Mouse (Mus musculus): Measurements from ENCODE around the gene Olfr907. TPM values are rescaled to one million over a fixed set of nuclear protein-coding genes. Genes with fewer than 3 reads are reported as not detected.

Olfr907 gene
- polyA plus RNA-seq, 1 experiment: not detected

DNA sequence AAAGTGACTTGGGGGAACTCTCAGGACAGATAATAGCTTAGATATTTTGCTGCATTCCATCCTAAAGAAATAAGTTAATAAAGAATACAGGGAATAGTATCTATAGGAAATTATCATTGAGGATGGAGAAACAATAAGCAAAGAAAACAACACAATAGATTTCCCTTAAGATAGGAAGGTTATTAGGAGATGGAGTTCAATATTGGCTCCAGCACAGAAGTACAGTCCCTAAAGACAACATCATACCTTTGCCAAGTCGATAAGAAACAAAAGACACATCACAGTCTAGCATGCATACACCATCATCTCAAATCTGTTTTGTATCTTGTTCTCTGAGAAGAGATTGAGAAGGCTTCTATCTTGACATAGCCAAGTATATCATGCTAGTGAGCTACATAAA lies 25.7 kb downstream of the Olfr907 start, which contains the start of gene Olfr911-ps1:
Gene Olfr911-ps1, plus strand, starts transcription at position 301 of the 400 bp plus-strand sequence.
- H3K9me3 ChIP-seq (replicated peaks; ENCODE audit: control insufficient read depth, insufficient read depth, low read length, poor library complexity, severe bottlenecking): no peaks in the 10 kb centered on the region
- TF ChIP-seq CTCF (IDR thresholded peaks at IDR 0.05; ENCODE audit: low read depth, low read length) (no peak), EP300 (IDR thresholded peaks at IDR 0.05; ENCODE audit: insufficient read depth, low read depth, low read length) (no peak), POLR2A (IDR thresholded peaks at IDR 0.05; ENCODE audit: insufficient read depth, low read length) (no peak)
- no peaks in the 10 kb centered on the region for H3K27me3 ChIP-seq (ENCODE audit: control insufficient read depth, insufficient read depth, low read length, poor library complexity, severe bottlenecking)
- no peaks in the 10 kb centered on the region for H3K4me1 ChIP-seq (ENCODE audit: control insufficient read depth, insufficient read depth, low read length)
- H3K27ac ChIP-seq (ENCODE audit: insufficient read depth, low read length): no peak within 1 kb of the TSS
- H3K36me3 ChIP-seq (ENCODE audit: control insufficient read depth, insufficient read depth, low read length, poor library complexity, severe bottlenecking): no peaks in the 10 kb centered on the region
- no peak within 1 kb of the TSS for H3K4me3 ChIP-seq (ENCODE audit: low read depth, low read length)
- H3K9ac ChIP-seq (ENCODE audit: low read depth, poor library complexity, severe bottlenecking): no peak within 1 kb of the TSS

DNA sequence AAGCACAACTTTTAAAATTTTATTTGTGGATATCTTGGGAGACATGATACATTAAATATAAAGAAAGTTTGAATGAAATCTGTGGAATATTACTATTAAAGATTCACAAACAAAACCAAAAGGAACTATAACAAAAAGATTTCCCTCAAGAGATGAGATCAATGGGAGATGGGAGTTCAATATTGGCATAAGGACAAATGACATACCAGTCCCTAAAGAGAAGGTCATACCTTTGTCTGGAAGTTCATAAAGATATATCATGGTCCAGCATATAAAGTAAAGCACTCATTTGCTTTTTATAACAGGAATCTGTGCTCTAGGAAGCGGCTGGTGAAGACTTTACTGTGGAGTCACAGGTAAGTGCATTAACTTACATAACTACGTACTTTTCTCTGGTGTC lies 41.9 kb downstream of the Olfr907 start, which contains the start of gene Olfr910:
Gene Olfr910, plus strand, starts transcription at position 301 of the 400 bp plus-strand sequence.
- H3K9ac ChIP-seq (ENCODE audit: low read depth, poor library complexity, severe bottlenecking): no peak within 1 kb of the TSS
- H3K9me3 ChIP-seq (replicated peaks; ENCODE audit: control insufficient read depth, insufficient read depth, low read length, poor library complexity, severe bottlenecking): 0 out of 2 replicates have a peak, but pooled peaks cover 3% of the 10 kb centered on the region
- no peaks in the 10 kb centered on the region for H3K36me3 ChIP-seq (ENCODE audit: control insufficient read depth, insufficient read depth, low read length, poor library complexity, severe bottlenecking)
- H3K27ac ChIP-seq (ENCODE audit: insufficient read depth, low read length): no peak within 1 kb of the TSS
- no peaks in the 10 kb centered on the region for H3K4me1 ChIP-seq (ENCODE audit: control insufficient read depth, insufficient read depth, low read length)
- no peak within 1 kb of the TSS for H3K4me3 ChIP-seq (ENCODE audit: low read depth, low read length)
- no peak for TF ChIP-seq EP300 (IDR thresholded peaks at IDR 0.05; ENCODE audit: insufficient read depth, low read depth, low read length)
- no peak for TF ChIP-seq POLR2A (IDR thresholded peaks at IDR 0.05; ENCODE audit: insufficient read depth, low read length)
- TF ChIP-seq CTCF (IDR thresholded peaks at IDR 0.05; ENCODE audit: low read depth, low read length): no peak
- no peaks in the 10 kb centered on the region for H3K27me3 ChIP-seq (ENCODE audit: control insufficient read depth, insufficient read depth, low read length, poor library complexity, severe bottlenecking)

Other genes starting within 250 kb of the Olfr907 start
- gene Olfr143, start 243.0 kb upstream of the Olfr907 start, polyA plus RNA-seq (2011; ENCODE audit: insufficient read depth, insufficient read length, low read depth, missing spikeins): not detected in 2 replicates
- gene Olfr895, start 227.9 kb upstream of the Olfr907 start, polyA plus RNA-seq (2011; ENCODE audit: insufficient read depth, insufficient read length, low read depth, missing spikeins): not detected in 2 replicates
- gene Olfr896-ps1, start 204.7 kb upstream of the Olfr907 start, polyA plus RNA-seq (2011; ENCODE audit: insufficient read depth, insufficient read length, low read depth, missing spikeins): not detected in 2 replicates
- not detected in 2 replicates for gene Olfr25, start 166.7 kb upstream of the Olfr907 start, polyA plus RNA-seq (2011; ENCODE audit: insufficient read depth, insufficient read length, low read depth, missing spikeins)
- 0.15 TPM in 1 of 2 replicates, not detected in the other for gene Olfr898, start 147.4 kb upstream of the Olfr907 start, polyA plus RNA-seq (2011; ENCODE audit: insufficient read depth, insufficient read length, low read depth, missing spikeins)
- not detected in 2 replicates for gene Olfr250, start 128.9 kb upstream of the Olfr907 start, polyA plus RNA-seq (2011; ENCODE audit: insufficient read depth, insufficient read length, low read depth, missing spikeins)
- gene Olfr251, start 118.7 kb upstream of the Olfr907 start, polyA plus RNA-seq (2011; ENCODE audit: insufficient read depth, insufficient read length, low read depth, missing spikeins): not detected in 2 replicates
- not detected in 2 replicates for gene Olfr147, start 94.1 kb upstream of the Olfr907 start, polyA plus RNA-seq (2011; ENCODE audit: insufficient read depth, insufficient read length, low read depth, missing spikeins)
- not detected in 2 replicates for gene Olfr901, start 66.3 kb upstream of the Olfr907 start, polyA plus RNA-seq (2011; ENCODE audit: insufficient read depth, insufficient read length, low read depth, missing spikeins)
- not detected in 2 replicates for gene Olfr902, start 48.1 kb upstream of the Olfr907 start, polyA plus RNA-seq (2011; ENCODE audit: insufficient read depth, insufficient read length, low read depth, missing spikeins)
- not detected in 2 replicates for gene Olfr904, start 32.7 kb upstream of the Olfr907 start, polyA plus RNA-seq (2011; ENCODE audit: insufficient read depth, insufficient read length, low read depth, missing spikeins)
- 0.41 and 0.49 TPM in 2 replicates for gene Olfr905, start 24.7 kb upstream of the Olfr907 start, polyA plus RNA-seq (2011; ENCODE audit: insufficient read depth, insufficient read length, low read depth, missing spikeins)
- gene Olfr906, start 8.7 kb upstream of the Olfr907 start, polyA plus RNA-seq (2011; ENCODE audit: insufficient read depth, insufficient read length, low read depth, missing spikeins): not detected in 2 replicates
- gene Olfr911-ps1, start 25.8 kb downstream of the Olfr907 start, polyA plus RNA-seq (2011; ENCODE audit: insufficient read depth, insufficient read length, low read depth, missing spikeins): not detected in 2 replicates
- not detected in 2 replicates for gene Olfr910, start 42.0 kb downstream of the Olfr907 start, polyA plus RNA-seq (2011; ENCODE audit: insufficient read depth, insufficient read length, low read depth, missing spikeins)
- gene Olfr912, start 84.4 kb downstream of the Olfr907 start, polyA plus RNA-seq (2011; ENCODE audit: insufficient read depth, insufficient read length, low read depth, missing spikeins): 0.13 and 0.21 TPM in 2 replicates
- not detected in 2 replicates for gene Olfr913, start 97.0 kb downstream of the Olfr907 start, polyA plus RNA-seq (2011; ENCODE audit: insufficient read depth, insufficient read length, low read depth, missing spikeins)
- gene Olfr914, start 109.3 kb downstream of the Olfr907 start, polyA plus RNA-seq (2011; ENCODE audit: insufficient read depth, insufficient read length, low read depth, missing spikeins): not detected in 2 replicates
- not detected in 2 replicates for gene Olfr916, start 164.1 kb downstream of the Olfr907 start, polyA plus RNA-seq (2011; ENCODE audit: insufficient read depth, insufficient read length, low read depth, missing spikeins)
- not detected in 2 replicates for gene Olfr917, start 170.0 kb downstream of the Olfr907 start, polyA plus RNA-seq (2011; ENCODE audit: insufficient read depth, insufficient read length, low read depth, missing spikeins)
- gene Olfr918, start 178.8 kb downstream of the Olfr907 start, polyA plus RNA-seq (2011; ENCODE audit: insufficient read depth, insufficient read length, low read depth, missing spikeins): not detected in 2 replicates
- not detected in 2 replicates for gene Olfr919, start 207.9 kb downstream of the Olfr907 start, polyA plus RNA-seq (2011; ENCODE audit: insufficient read depth, insufficient read length, low read depth, missing spikeins)
- 72.4 and 74.2 TPM in 2 replicates for gene Vwa5a, start 222.5 kb downstream of the Olfr907 start, polyA plus RNA-seq (2011; ENCODE audit: insufficient read depth, insufficient read length, low read depth, missing spikeins)